Mouse (Mus musculus) left cerebral cortex, adult 2 months (tissue): ENCODE results near the gene P4hb. TPM values are rescaled to one million over a fixed set of nuclear protein-coding genes. Genes with fewer than 3 reads are reported as not detected.
"Not testable (repeated sequence)": the region's sequence is repeated elsewhere in the genome, so short reads cannot be mapped to it uniquely, and the experiment has no call there.

Experiments used
- DNase-seq, 2 experiments: peaks; one replicate each; pipeline ENCODE4 v3.0.0; 2021 to 2022; ENCODE audit warnings: low spot score in 2 of 2, mixed read lengths in 1 of 2; ENCODE audit errors: extremely low spot score in 1 of 2
- H3K27ac ChIP-seq: fragments of 200-600 bp; 2 replicates; pipeline ENCODE4 v1.8.1; 2022
- H3K4me3 ChIP-seq: fragments of 200-600 bp; 2 replicates; pipeline ENCODE4 v1.8.1; 2022
- CTCF ChIP-seq: fragments of 200-600 bp; IDR thresholded peaks from 2 replicates; pipeline ENCODE4 v1.8.1; 2022; ENCODE audit warnings: antibody characterized with exemption, mild to moderate bottlenecking, moderate library complexity
- intact Hi-C: fragments of 180-260 bp; cut with DNase I; formaldehyde crosslinking; loops from one replicate; pipeline ENCODE4 v1.15.1; 2025
- total RNA-seq, 2 experiments: library from RNA; stranded (reverse); gene quantifications; 2 replicates each; pipeline ENCODE4 v1.2.3; 2021

Gene P4hb
- total RNA-seq, 2 experiments from 2014 or later = 114 to 120 TPM

DNA sequence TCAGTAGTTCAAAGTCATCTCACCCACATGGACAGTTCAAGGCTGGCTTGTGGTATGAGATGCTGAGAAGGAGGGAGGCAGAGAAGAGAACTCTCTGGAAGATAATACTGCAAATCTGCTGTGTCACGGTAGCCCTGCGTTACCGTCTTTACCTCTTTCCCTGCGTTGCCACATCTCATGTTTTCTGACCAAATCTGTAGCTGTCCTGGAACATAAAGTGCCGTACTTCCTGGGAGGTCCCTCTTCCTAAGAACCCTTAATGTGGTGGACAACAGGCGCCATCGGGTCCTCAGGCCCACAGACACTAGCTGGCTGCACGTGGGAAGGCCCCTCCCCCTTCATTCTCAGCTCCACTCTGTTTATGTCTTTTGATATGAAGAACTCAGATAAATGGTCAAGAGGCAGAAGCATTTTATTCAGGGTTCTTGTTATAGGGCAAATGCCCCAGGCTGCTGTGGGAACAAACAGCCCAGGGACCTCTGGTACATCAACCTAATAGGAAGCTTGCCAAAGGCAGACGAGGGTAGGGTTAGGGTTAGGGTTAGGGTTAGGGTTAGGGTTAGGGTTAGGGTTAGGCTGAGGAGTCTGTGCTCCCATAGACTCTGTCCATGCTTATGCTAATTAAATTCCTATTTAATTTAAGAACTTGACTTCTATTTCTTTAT lies 45.2 kb downstream of the P4hb start:
- TF ChIP-seq CTCF = no peak
- Histone ChIP-seq H3K27ac (no peak overlapping the region), H3K4me3 (no peak overlapping the region)
- intact Hi-C loops = no loop called here
- no peak for DNase-seq

- intact Hi-C loops = no loop called here
- H3K4me3 ChIP-seq = no peak overlapping the region
- no peak for DNase-seq
- TF ChIP-seq CTCF = no peak
- H3K27ac ChIP-seq = no peak overlapping the region
Observed at GRCm38 (mm10) chr11:120525959-120526358, 47.1 kb downstream of the P4hb start.

DNA sequence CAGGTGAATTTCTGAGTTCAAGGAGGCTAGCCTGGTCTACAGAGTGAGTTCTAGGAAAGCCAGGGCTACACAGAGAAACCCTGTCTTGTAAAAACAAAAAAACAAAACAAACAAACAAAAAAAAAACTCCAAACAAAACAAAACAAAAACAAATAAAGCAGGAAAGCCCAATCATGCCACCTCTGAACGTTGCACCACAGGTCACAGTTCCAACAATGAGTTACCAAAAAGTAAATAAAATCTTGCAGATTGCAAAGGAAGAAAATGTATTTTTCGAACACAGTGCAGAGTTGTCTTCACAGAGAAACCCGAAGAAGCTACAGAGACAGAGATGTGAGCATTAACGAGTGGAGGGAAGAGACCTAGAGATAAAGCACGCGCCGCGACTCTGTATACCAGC lies 50.5 kb downstream of the P4hb start:
- intact Hi-C loops = no loop called here
- DNase-seq = no peak
- no peak overlapping the region for H3K27ac ChIP-seq
- TF ChIP-seq CTCF = no peak
- no peak overlapping the region for H3K4me3 ChIP-seq

GRCm38 (mm10) chr11:120520967-120521540 lies 52.0 kb downstream of the P4hb start:
- Histone ChIP-seq H3K4me3 (no peak overlapping the region), H3K27ac (no peak overlapping the region)
- intact Hi-C loops = no loop called here
- TF ChIP-seq CTCF = no peak
- no peak for DNase-seq

- intact Hi-C loops = no loop called here
- no peak overlapping the region for H3K4me3 ChIP-seq
- no peak overlapping the region for H3K27ac ChIP-seq
- no peak for TF ChIP-seq CTCF
- DNase-seq = no peak
Observed at GRCm38 (mm10) chr11:120520498-120520897, 52.6 kb downstream of the P4hb start.

- Histone ChIP-seq H3K4me3 (no peak overlapping the region), H3K27ac (no peak overlapping the region)
- TF ChIP-seq CTCF = no peak
- intact Hi-C loops = loop anchor here (2.0 to 5.0 kb wide), 3 partner anchors 29 to 258 kb away; partner anchors contain the start of genes Mcrip1 and P4hb
- DNase-seq = no peak
Observed at GRCm38 (mm10) chr11:120519738-120520137, 53.3 kb downstream of the P4hb start.

GRCm38 (mm10) chr11:120518558-120518957 lies 54.5 kb downstream of the P4hb start:
- no peak overlapping the region for H3K4me3 ChIP-seq
- no peak overlapping the region for H3K27ac ChIP-seq
- DNase-seq = no peak
- intact Hi-C loops = loop anchor here (2.0 to 5.0 kb wide), 3 partner anchors 30 to 259 kb away; partner anchors contain the start of genes Mcrip1 and P4hb
- no peak for TF ChIP-seq CTCF

- Histone ChIP-seq H3K4me3 (no peak overlapping the region), H3K27ac (no peak overlapping the region)
- intact Hi-C loops = loop anchor here (2.0 to 5.0 kb wide), 3 partner anchors 31 to 259 kb away; partner anchors contain the start of genes Mcrip1 and P4hb
- DNase-seq = peak; percentile 72 to 81
- TF ChIP-seq CTCF = no peak
Observed at GRCm38 (mm10) chr11:120518027-120518426, 55.0 kb downstream of the P4hb start.

DNA sequence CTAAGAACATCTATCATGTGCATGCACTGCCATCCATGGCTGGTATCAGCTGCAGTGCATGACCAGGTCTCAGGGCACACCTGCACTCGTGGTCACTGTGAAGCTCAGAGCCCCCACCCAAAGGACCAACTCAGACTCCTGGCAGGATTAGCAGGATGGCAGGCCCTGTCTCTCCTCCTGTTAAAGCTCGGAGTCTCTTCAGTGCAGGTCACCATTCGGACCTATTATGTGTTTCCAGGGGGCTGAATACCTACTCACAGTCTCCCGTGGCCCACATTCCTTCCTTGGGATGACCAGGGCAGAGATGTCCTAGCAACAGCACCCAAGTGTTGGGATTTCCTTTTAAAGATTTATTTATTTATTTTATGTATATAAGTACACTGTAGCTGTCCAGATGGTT lies 55.9 kb downstream of the P4hb start:
- no peak for DNase-seq
- intact Hi-C loops = loop anchor here (2.0 to 5.0 kb wide), 2 partner anchors 64 to 260 kb away; partner anchors contain the start of gene Arhgdia
- TF ChIP-seq CTCF = no peak
- H3K27ac ChIP-seq = no peak overlapping the region
- H3K4me3 ChIP-seq = no peak overlapping the region

GRCm38 (mm10) chr11:120515611-120516010 lies 57.4 kb downstream of the P4hb start:
- peak; percentile 80 to 92 for DNase-seq
- intact Hi-C loops = loop anchor here (2.0 to 5.0 kb wide), 2 partner anchors 65 to 262 kb away; partner anchors contain the start of gene Arhgdia
- Histone ChIP-seq H3K27ac (no peak overlapping the region), H3K4me3 (no peak overlapping the region)
- peak; percentile 99 for TF ChIP-seq CTCF

GRCm38 (mm10) chr11:120514262-120514661 lies 58.8 kb downstream of the P4hb start:
- intact Hi-C loops, H3K4me3 ChIP-seq, H3K27ac ChIP-seq, DNase-seq: not testable (repeated sequence)

GRCm38 (mm10) chr11:120512790-120513453 lies 60.1 kb downstream of the P4hb start:
- no peak for TF ChIP-seq CTCF
- no peak overlapping the region for H3K4me3 ChIP-seq
- intact Hi-C loops = no loop called here

More at GRCm38 (mm10) chr11:120512790-120513453, 60.1 kb downstream of the P4hb start:
- DNase-seq = no peak
- no peak overlapping the region for H3K27ac ChIP-seq
